Mouse (Mus musculus) liver, postnatal 0 days (tissue): ENCODE measurements around the gene Phf12. TPM values are rescaled to one million over a fixed set of nuclear protein-coding genes. Genes with fewer than 3 reads are reported as not detected.
A peak's percentile ranks its signal among the peaks of the same experiment; 100 is the strongest.
"Not testable (repeated sequence)": the region's sequence is repeated elsewhere in the genome, so short reads cannot be mapped to it uniquely, and the experiment has no call there.

Source experiments
- ATAC-seq: fragments of 200-750 bp; cut with Nextera tagmentation; 2 replicates; pipeline ENCODE4 v1.8.0; 2017; ENCODE audit warnings: mild to moderate bottlenecking, moderate library complexity
- DNase-seq: peaks from one replicate; pipeline ENCODE4 v3.0.0-alpha.2; 2016
- H3K27ac ChIP-seq: fragments of 300-500 bp; sonication (generic); 2 replicates; pipeline ENCODE4 v1.5.1; 2014; ENCODE audit warnings: antibody characterized with exemption, moderate library complexity, mild to moderate bottlenecking, low read depth
- H3K27me3 ChIP-seq: fragments of 300-500 bp; sonication (generic); 2 replicates; pipeline ENCODE4 v1.6.1; 2014; ENCODE audit warnings: low read length, control low read depth, mixed read lengths; ENCODE audit not compliant: insufficient read depth
- H3K36me3 ChIP-seq: fragments of 300-500 bp; sonication (generic); replicated peaks from 2 replicates; pipeline ENCODE4 v1.6.1; 2014; ENCODE audit warnings: mild to moderate bottlenecking, control low read depth, low read length, moderate library complexity, mixed read lengths; ENCODE audit not compliant: insufficient read depth
- H3K4me1 ChIP-seq: fragments of 300-500 bp; sonication (generic); 2 replicates; pipeline ENCODE4 v1.6.1; 2014; ENCODE audit warnings: antibody characterized with exemption, mild to moderate bottlenecking, control low read depth; ENCODE audit not compliant: insufficient read depth
- H3K4me2 ChIP-seq: fragments of 300-500 bp; sonication (generic); 2 replicates; pipeline ENCODE4 v1.6.1; 2014; ENCODE audit warnings: low read depth, mild to moderate bottlenecking, low read length, moderate library complexity, mixed read lengths
- H3K4me3 ChIP-seq: fragments of 300-500 bp; sonication (generic); 2 replicates; pipeline ENCODE4 v1.5.1; 2014; ENCODE audit warnings: low read depth, low read length
- H3K9ac ChIP-seq: fragments of 300-500 bp; sonication (generic); replicated peaks from 2 replicates; pipeline ENCODE4 v1.6.1; 2014; ENCODE audit warnings: mild to moderate bottlenecking, moderate library complexity
- H3K9me3 ChIP-seq: fragments of 300-500 bp; sonication (generic); 2 replicates; pipeline ENCODE4 v1.6.1; 2016; ENCODE audit warnings: mild to moderate bottlenecking, control low read depth, low read length, mixed read lengths
- CTCF ChIP-seq: sonication (generic); IDR thresholded peaks from 2 replicates; pipeline ENCODE4 v1.5.1; 2016; ENCODE audit warnings: antibody characterized with exemption, low read depth
- EP300 ChIP-seq: IDR thresholded peaks from 2 replicates; pipeline ENCODE4 v1.6.1; 2016; ENCODE audit warnings: antibody characterized with exemption, low read depth, mild to moderate bottlenecking
- WGBS: fragments of 180-500 bp; shearing (Covaris S2); extraction: QIAGEN DNeasy Blood & Tissue Kit; methylation state at CpG from one replicate; pipeline ENCODE4 v1.1.7; 2014; ENCODE audit not compliant: insufficient replicate concordance; 5-methylcytosine and 5-hydroxymethylcytosine counted together
- polyA plus RNA-seq: library from polyadenylated mRNA; unstranded; fragments of >200 nt; fragmentation: Nextera tagmentation; extraction: Ambion mirVana; gene quantifications from 2 replicates; pipeline ENCODE4 v1.2.1, GENCODE M21; 2015

Phf12 gene
- polyA plus RNA-seq, 1 experiment from 2014 or later = 5.1 TPM

DNA sequence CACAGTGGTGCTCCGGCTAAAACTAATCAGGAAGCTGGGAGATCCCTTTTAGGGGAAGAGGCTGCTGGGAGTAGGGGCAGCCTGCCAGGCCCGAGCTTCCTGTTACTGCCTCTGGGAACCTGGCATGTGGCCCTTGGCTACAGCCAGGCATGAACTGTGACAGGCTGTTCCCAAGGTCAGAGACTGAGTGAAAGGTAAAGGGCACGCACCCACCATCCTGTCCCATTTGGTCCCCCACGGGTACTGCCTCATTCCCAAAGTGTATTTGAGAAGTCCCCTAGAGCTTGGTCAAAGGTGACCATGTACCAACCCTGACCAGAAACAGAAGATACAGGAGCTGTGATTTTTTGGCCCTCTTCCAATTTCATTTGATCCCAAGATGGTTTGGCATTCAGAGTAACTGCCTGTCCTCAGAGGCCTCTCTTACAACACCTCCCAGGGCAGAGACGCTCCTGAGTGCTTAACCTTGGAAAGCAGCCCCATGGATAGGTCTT, 62.3 kb downstream of the Phf12 start:
- Histone ChIP-seq H3K9me3 (no peaks in the 10 kb centered on the region), H3K4me3 (no peak overlapping the region), H3K27me3 (no peaks in the 10 kb centered on the region), H3K36me3 (no peaks in the 10 kb centered on the region), H3K9ac (no peak overlapping the region), H3K4me1 (no peaks in the 10 kb centered on the region), H3K27ac (peak overlapping the region; percentile 86), H3K4me2 (no peak overlapping the region)
- peak; percentile 97 for ATAC-seq
- no peak for TF ChIP-seq CTCF
- TF ChIP-seq EP300 = peak; percentile 49
- DNase-seq = peak; percentile 81
- 49% methylated on average over 5 of the region's 5 CpGs for WGBS

DNA sequence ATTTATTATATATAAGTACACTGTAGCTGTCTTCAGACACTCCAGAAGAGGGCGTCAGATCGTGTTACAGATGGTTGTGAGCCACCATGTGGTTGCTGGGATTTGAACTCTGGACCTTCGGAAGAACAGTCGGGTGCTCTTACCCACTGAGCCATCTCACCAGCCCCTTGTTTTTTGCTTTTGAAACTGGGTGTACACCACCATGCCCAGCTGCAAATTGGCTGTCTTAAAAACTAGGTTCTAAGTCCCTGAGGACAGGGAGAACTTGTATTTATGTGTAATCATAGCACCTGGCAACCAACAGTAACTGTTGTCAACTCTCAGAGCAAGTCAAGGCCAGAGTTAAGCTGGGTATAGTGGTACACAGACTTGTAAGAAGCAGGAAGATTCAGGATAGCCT, 66.1 kb downstream of the Phf12 start:
- not testable (repeated sequence) for H3K9ac ChIP-seq, ATAC-seq, H3K4me2 ChIP-seq, H3K4me1 ChIP-seq, H3K36me3 ChIP-seq, H3K4me3 ChIP-seq, H3K27me3 ChIP-seq, H3K9me3 ChIP-seq, DNase-seq, H3K27ac ChIP-seq
- WGBS = 100% methylated on average over 2 of the region's 4 CpGs

GRCm38 (mm10) chr11:78053078-78053477, 70.5 kb downstream of the Phf12 start:
- Histone ChIP-seq H3K27me3 (no peaks in the 10 kb centered on the region), H3K9me3 (no peaks in the 10 kb centered on the region), H3K4me3 (no peak overlapping the region), H3K36me3 (peaks cover 20% of the 10 kb centered on the region), H3K4me2 (no peak overlapping the region; the same call in 1 of the 2 replicates), H3K4me1 (peaks cover 10% of the 10 kb centered on the region; the same call in 1 of the 2 replicates), H3K27ac (no peak overlapping the region), H3K9ac (0 out of 2 replicates have a peak overlapping the region, but pooled peaks have one; percentile 30)
- TF ChIP-seq EP300 (no peak), CTCF (no peak)
- ATAC-seq = no peak
- DNase-seq = no peak
- 59% methylated on average over 8 of the region's 8 CpGs for WGBS

DNA sequence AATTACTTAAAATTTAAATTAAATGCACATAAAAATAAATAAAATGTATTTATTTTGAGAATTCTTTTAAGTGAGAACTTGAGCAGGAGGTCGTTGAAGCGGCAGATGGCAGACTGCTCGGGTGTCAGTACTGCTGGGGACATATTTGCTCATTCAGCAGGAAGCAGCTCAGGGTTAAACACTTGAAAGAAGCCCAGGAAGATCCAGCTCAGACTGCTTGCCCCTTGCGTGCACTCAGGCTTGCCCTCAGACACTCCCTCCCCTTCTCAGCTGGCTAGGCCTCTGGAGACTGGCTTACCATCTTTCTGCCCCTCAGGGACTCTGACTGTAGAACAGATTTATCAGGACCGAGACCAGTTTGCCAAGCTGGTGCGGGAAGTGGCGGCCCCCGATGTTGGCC, 74.4 kb downstream of the Phf12 start:
- no peaks in the 10 kb centered on the region for H3K9me3 ChIP-seq
- ATAC-seq (no peak), DNase-seq (no peak)
- H3K9ac ChIP-seq = no peak overlapping the region
- 77% methylated on average over 8 of the region's 8 CpGs for WGBS
- peaks cover 30% of the 10 kb centered on the region for H3K36me3 ChIP-seq
- no peak for TF ChIP-seq CTCF
- TF ChIP-seq EP300 = no peak
- no peak overlapping the region for H3K27ac ChIP-seq
- peaks cover 23% of the 10 kb centered on the region for H3K4me1 ChIP-seq
- H3K27me3 ChIP-seq = no peaks in the 10 kb centered on the region
- no peak overlapping the region for H3K4me2 ChIP-seq
- no peak overlapping the region for H3K4me3 ChIP-seq

GRCm38 (mm10) chr11:78059833-78060757, 77.5 kb downstream of the Phf12 start:
- Histone ChIP-seq H3K9ac (peak overlapping the region; percentile 38), H3K27me3 (no peaks in the 10 kb centered on the region), H3K9me3 (no peaks in the 10 kb centered on the region), H3K4me1 (peaks cover 16% of the 10 kb centered on the region), H3K36me3 (peaks cover 25% of the 10 kb centered on the region), H3K4me3 (no peak overlapping the region), H3K27ac (peak overlapping the region; percentile 36; the same call in 1 of the 2 replicates), H3K4me2 (peak overlapping the region; percentile 49)
- DNase-seq = peak; percentile 85
- 41% methylated on average over 9 of the region's 9 CpGs for WGBS
- TF ChIP-seq EP300 = peak; percentile 38; the same call in 1 of the 2 replicates
- peak; percentile 99 for TF ChIP-seq CTCF
- ATAC-seq = peak; percentile 92

DNA sequence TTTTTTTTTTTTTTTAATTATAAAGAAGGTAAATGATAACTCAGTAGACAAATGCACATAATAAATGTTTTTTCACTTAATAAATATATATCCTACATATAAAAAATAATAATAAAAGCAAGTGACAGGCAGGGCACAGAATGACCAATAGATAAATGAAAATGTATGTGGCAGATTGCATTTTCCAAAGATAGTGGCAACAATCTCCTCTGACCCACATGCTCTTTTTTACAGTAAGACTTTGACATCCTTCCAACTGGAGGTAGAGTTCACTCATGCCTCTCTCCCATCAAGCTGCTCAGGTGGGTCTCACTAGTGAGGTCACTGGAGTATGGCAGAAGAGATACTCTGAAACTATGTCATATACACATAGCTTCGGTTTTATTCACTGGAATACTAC, 80.0 kb downstream of the Phf12 start:
- Histone ChIP-seq H3K4me3 (no peak overlapping the region), H3K36me3 (peaks cover 19% of the 10 kb centered on the region), H3K4me2 (no peak overlapping the region), H3K27ac (peak overlapping the region; percentile 13; the same call in 1 of the 2 replicates), H3K4me1 (peaks cover 31% of the 10 kb centered on the region), H3K27me3 (no peaks in the 10 kb centered on the region), H3K9me3 (no peaks in the 10 kb centered on the region), H3K9ac (no peak overlapping the region)
- ATAC-seq (no peak), DNase-seq (no peak)
- TF ChIP-seq CTCF (no peak), EP300 (peak; percentile 89)
- 72% methylated on average over 1 of the region's 1 CpGs for WGBS
